Mouse (Mus musculus) spleen, adult 2 months (tissue): ENCODE results near the gene Lamc3. TPM values are rescaled to one million over a fixed set of nuclear protein-coding genes. Genes with fewer than 3 reads are reported as not detected.

Source experiments
- DNase-seq, 2 experiments: peaks; one replicate each; pipeline versions ENCODE4 v3.0.0 to v3.0.0-alpha.2; 2012 to 2021; ENCODE audit warnings: low spot score in 2 of 2, low read depth in 1 of 2
- H3K27ac ChIP-seq: fragments of 200-500 bp; 2 replicates; pipeline ENCODE4 v1.5.1; 2012; ENCODE audit warnings: low read length, inconsistent platforms; ENCODE audit not compliant: insufficient read depth
- H3K27me3 ChIP-seq: fragments of 200-500 bp; 2 replicates; pipeline ENCODE4 v1.6.1; 2012; ENCODE audit warnings: mild to moderate bottlenecking, moderate library complexity, low read length, inconsistent platforms; ENCODE audit not compliant: control insufficient read depth, insufficient read depth
- H3K36me3 ChIP-seq: fragments of 200-500 bp; 2 replicates; pipeline ENCODE4 v1.6.1; 2012; ENCODE audit warnings: mild to moderate bottlenecking, low read length, inconsistent platforms; ENCODE audit not compliant: control insufficient read depth, insufficient read depth
- H3K4me1 ChIP-seq: fragments of 200-500 bp; 2 replicates; pipeline ENCODE4 v1.6.1; 2011; ENCODE audit warnings: inconsistent platforms; ENCODE audit not compliant: control insufficient read depth, insufficient read depth, insufficient read length
- H3K4me3 ChIP-seq: fragments of 200-500 bp; 2 replicates; pipeline ENCODE4 v1.5.1; 2011; ENCODE audit warnings: mild to moderate bottlenecking, inconsistent platforms; ENCODE audit not compliant: insufficient read depth, insufficient read length; ENCODE audit errors: extremely low read depth
- CTCF ChIP-seq: fragments of 200-500 bp; IDR thresholded peaks from 2 replicates; pipeline ENCODE4 v1.5.1; 2011; ENCODE audit warnings: mild to moderate bottlenecking, inconsistent platforms; ENCODE audit not compliant: insufficient read depth, insufficient read length, insufficient replicate concordance; ENCODE audit errors: extremely low read depth
- POLR2A ChIP-seq: fragments of 200-500 bp; IDR thresholded peaks from 2 replicates; pipeline ENCODE4 v1.6.1; 2011; ENCODE audit warnings: low read depth, low read length, inconsistent platforms
- WGBS: fragments of 180-500 bp; shearing (Covaris S2); methylation state at CpG from one replicate; pipeline ENCODE4 v1.1.7; 2018; 5-methylcytosine and 5-hydroxymethylcytosine counted together
- polyA plus RNA-seq: library from polyadenylated mRNA; depleted of rRNA; stranded (reverse); fragments of >200 nt; gene quantifications from 2 replicates; pipeline ENCODE4 v1.2.3, GENCODE M21; 2012

The Lamc3 gene
- polyA plus RNA-seq, 1 experiment = 2.1 TPM

DNA sequence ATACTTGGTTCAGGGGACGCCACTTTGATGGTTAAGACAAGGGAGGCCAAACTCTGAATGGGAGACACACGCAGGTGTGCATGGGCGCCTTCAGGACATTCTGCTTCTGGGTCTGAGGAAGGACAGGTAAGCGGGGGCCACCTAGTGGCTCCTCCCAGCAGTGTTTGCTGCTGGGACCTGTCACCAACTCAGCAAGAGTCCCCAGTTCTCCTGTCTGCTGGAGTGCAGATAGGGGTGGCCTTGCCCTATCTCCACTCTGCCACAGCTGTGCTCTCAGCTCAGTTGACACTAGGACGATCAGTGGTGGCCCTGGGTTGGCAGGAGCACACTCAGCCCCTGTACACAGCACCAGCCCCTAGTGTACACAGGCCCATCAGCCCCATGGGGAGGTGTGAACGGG is 39.2 kb upstream of the Lamc3 start:
- Histone ChIP-seq H3K27ac (no peak overlapping the region), H3K4me1 (peaks cover 9% of the 10 kb centered on the region; the same call in 1 of the 2 replicates), H3K4me3 (no peak overlapping the region), H3K36me3 (no peaks in the 10 kb centered on the region), H3K27me3 (peaks cover 24% of the 10 kb centered on the region)
- DNase-seq = peak; percentile 29 to 45
- TF ChIP-seq CTCF = peak; percentile 77
- no peak for TF ChIP-seq POLR2A
- 30% methylated on average over 6 of the region's 6 CpGs for WGBS

DNA sequence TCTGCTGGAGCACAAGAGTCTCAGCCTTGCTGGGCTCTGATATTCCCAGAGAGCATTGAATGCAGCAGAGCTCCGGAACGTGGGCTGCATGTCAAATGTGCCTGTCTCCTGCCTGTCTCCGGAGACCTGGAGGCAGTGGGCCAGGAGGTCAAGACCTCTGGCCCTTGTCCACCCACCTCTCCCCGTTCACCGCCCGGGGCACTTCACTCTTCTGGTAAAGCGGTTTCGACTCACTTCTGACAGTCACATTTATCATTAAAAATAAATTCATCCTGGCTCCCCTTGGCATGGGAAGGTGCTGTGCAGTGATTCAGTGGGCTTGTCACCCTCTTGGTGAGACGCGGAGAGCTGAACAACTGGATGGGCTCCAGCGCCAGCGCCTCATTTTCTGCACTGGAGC is 37.0 kb upstream of the Lamc3 start:
- Histone ChIP-seq H3K4me3 (no peak overlapping the region), H3K36me3 (no peaks in the 10 kb centered on the region), H3K27me3 (peaks cover 19% of the 10 kb centered on the region), H3K4me1 (peaks cover 9% of the 10 kb centered on the region; the same call in 1 of the 2 replicates), H3K27ac (no peak overlapping the region)
- TF ChIP-seq CTCF (no peak), POLR2A (no peak)
- 85% methylated on average over 12 of the region's 12 CpGs for WGBS
- no peak for DNase-seq

GRCm38 (mm10) chr2:31855991-31856390 is 31.1 kb upstream of the Lamc3 start:
- 33% methylated on average over 8 of the region's 8 CpGs for WGBS
- Histone ChIP-seq H3K27me3 (no peaks in the 10 kb centered on the region), H3K36me3 (no peaks in the 10 kb centered on the region), H3K4me3 (no peak overlapping the region), H3K4me1 (no peaks in the 10 kb centered on the region), H3K27ac (no peak overlapping the region)
- DNase-seq = no peak
- TF ChIP-seq CTCF (no peak), POLR2A (no peak)

DNA sequence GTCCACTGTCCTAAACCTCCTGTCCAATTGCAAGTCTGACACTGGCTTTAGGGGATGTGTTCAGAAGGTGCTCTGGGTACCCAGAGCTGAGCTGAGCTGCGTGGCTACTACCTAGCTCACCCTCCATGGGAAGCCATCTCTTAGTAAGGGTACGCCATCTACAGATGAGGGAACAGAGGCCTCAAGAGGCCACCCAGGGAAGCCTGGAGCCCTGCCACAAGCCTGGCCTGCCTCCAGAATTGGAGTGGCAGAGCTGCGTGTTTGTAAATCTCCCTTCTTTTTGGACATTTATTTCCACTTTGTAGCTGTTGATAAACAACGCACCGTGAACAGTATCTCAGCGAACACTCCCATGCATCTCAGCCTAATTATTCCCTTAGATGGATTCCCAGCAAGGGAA is 29.9 kb upstream of the Lamc3 start:
- H3K27me3 ChIP-seq = no peaks in the 10 kb centered on the region
- no peak for DNase-seq
- TF ChIP-seq POLR2A = no peak
- H3K4me1 ChIP-seq = no peaks in the 10 kb centered on the region
- no peak overlapping the region for H3K4me3 ChIP-seq
- no peaks in the 10 kb centered on the region for H3K36me3 ChIP-seq
- no peak overlapping the region for H3K27ac ChIP-seq
- WGBS = 75% methylated on average over 6 of the region's 6 CpGs

- 77% methylated on average over 12 of the region's 12 CpGs for WGBS
These were observed 28.6 kb upstream of the Lamc3 start for GRCm38 (mm10) chr2:31858500-31858899.

GRCm38 (mm10) chr2:31862919-31863318 is 24.2 kb upstream of the Lamc3 start:
- no peak overlapping the region for H3K4me3 ChIP-seq
- no peak for DNase-seq
- no peaks in the 10 kb centered on the region for H3K36me3 ChIP-seq
- 66% methylated on average over 1 of the region's 1 CpGs for WGBS
- no peaks in the 10 kb centered on the region; the same call in 1 of the 2 replicates for H3K27me3 ChIP-seq
- TF ChIP-seq POLR2A = no peak
- TF ChIP-seq CTCF = no peak
- no peak overlapping the region for H3K27ac ChIP-seq
- no peaks in the 10 kb centered on the region for H3K4me1 ChIP-seq

More at GRCm38 (mm10) chr2:31858500-31858899, 28.6 kb upstream of the Lamc3 start:
- H3K36me3 ChIP-seq = no peaks in the 10 kb centered on the region
- H3K4me1 ChIP-seq = no peaks in the 10 kb centered on the region
- H3K27ac ChIP-seq = no peak overlapping the region
- H3K4me3 ChIP-seq = no peak overlapping the region
- DNase-seq = no peak
- TF ChIP-seq CTCF (no peak), POLR2A (no peak)
- H3K27me3 ChIP-seq = no peaks in the 10 kb centered on the region

- 91% methylated on average over 1 of the region's 1 CpGs for WGBS
- DNase-seq = no peak
- Histone ChIP-seq H3K4me1 (no peaks in the 10 kb centered on the region), H3K4me3 (no peak overlapping the region), H3K27me3 (no peaks in the 10 kb centered on the region; the same call in 1 of the 2 replicates), H3K36me3 (no peaks in the 10 kb centered on the region), H3K27ac (no peak overlapping the region)
- no peak for TF ChIP-seq POLR2A
- no peak for TF ChIP-seq CTCF
These were observed 23.3 kb upstream of the Lamc3 start for GRCm38 (mm10) chr2:31863766-31864165.
